Comparison of ENCODE assay signal across 25 mouse cellular contexts in genomic region chr5:130875391-130875790, GRCm38 (mm10).
A peak's percentile ranks its signal among the peaks of the same experiment; 100 is the strongest.
DNase-seq lines count a peak whose midpoint lies in the region; ATAC-seq and TF ChIP-seq lines count a peak whose summit lies in the region.
"Had no signal": no experiment of that assay in that cellular context is flagged by ENCODE, and none has a peak within 500 bp of the region (broad histone marks: within the 10 kb centered on the region; RNA-seq: fewer than 3 reads in every experiment).

No protein-coding gene starts in this region.

- H3K9me3 ChIP-seq in midbrain, embryonic 11.5 days (ENCODE audit: control insufficient read depth, low read length) = no peaks in the 10 kb centered on the region
- H3K9me3 ChIP-seq in midbrain, embryonic 16.5 days (replicated peaks; ENCODE audit: control insufficient read depth, low read length, poor library complexity, severe bottlenecking) = no peaks in the 10 kb centered on the region
- H3K9me3 ChIP-seq: forebrain, embryonic 10.5 days; heart, embryonic 10.5 days had no signal

- no peak for TF ChIP-seq CTCF in left cerebral cortex, adult 2 months (IDR thresholded peaks at IDR 0.05)

- intact Hi-C loops in left cerebral cortex, adult 2 months (cut with DNase I) = no loop called here

- no peak for ATAC-seq in midbrain, embryonic 11.5 days (ENCODE audit: low FRiP score)
- no peak for ATAC-seq in midbrain, embryonic 16.5 days
- ATAC-seq: CD4-positive, CD25-positive, alpha-beta regulatory T cell, adult 4 months; forebrain, embryonic 13.5 days; forebrain, embryonic 16.5 days; hindbrain, postnatal 0 days; inflammation-experienced regulatory T-cells, adult 6 months; intestine, embryonic 16.5 days had no signal

- H3K27ac ChIP-seq in midbrain, embryonic 11.5 days (ENCODE audit: low read depth, low read length) = no peak overlapping the region
- H3K27ac ChIP-seq in midbrain, embryonic 16.5 days (ENCODE audit: low read length) = no peak overlapping the region
- no peak overlapping the region for H3K27ac ChIP-seq in left cerebral cortex, adult 2 months
- H3K27ac ChIP-seq: forebrain, embryonic 10.5 days; forebrain, embryonic 13.5 days; heart, adult 2 months; heart, embryonic 10.5 days; heart, embryonic 13.5 days; hindbrain, embryonic 14.5 days; hindbrain, postnatal 0 days had no signal

- H3K4me1 ChIP-seq in midbrain, embryonic 11.5 days (ENCODE audit: control insufficient read depth, insufficient read depth, low read length) = no peaks in the 10 kb centered on the region
- no peaks in the 10 kb centered on the region for H3K4me1 ChIP-seq in midbrain, embryonic 16.5 days (ENCODE audit: control insufficient read depth, insufficient read depth, low read length)
- H3K4me1 ChIP-seq: forebrain, embryonic 10.5 days; forebrain, embryonic 13.5 days; heart, embryonic 10.5 days; heart, embryonic 13.5 days had no signal

- 90% methylated on average over 3 of the region's 3 CpGs for WGBS in midbrain, embryonic 11.5 days
- 89% methylated on average over 3 of the region's 3 CpGs for WGBS in midbrain, embryonic 16.5 days

- no peaks in the 10 kb centered on the region for H3K36me3 ChIP-seq in midbrain, embryonic 11.5 days (ENCODE audit: control insufficient read depth, insufficient read depth, low read length)
- H3K36me3 ChIP-seq in midbrain, embryonic 16.5 days (ENCODE audit: control insufficient read depth, insufficient read depth, low read length) = no peaks in the 10 kb centered on the region
- H3K36me3 ChIP-seq: forebrain, embryonic 10.5 days; heart, embryonic 10.5 days; heart, embryonic 13.5 days had no signal

- H3K9ac ChIP-seq in midbrain, embryonic 11.5 days (ENCODE audit: low read length) = no peak overlapping the region
- no peak overlapping the region for H3K9ac ChIP-seq in midbrain, embryonic 16.5 days (ENCODE audit: low read depth, low read length)
- H3K9ac ChIP-seq: forebrain, embryonic 13.5 days; heart, embryonic 13.5 days; hindbrain, embryonic 14.5 days had no signal

- no peak overlapping the region for H3K4me3 ChIP-seq in midbrain, embryonic 11.5 days (ENCODE audit: low read depth, low read length)
- H3K4me3 ChIP-seq in midbrain, embryonic 16.5 days (ENCODE audit: low read depth, low read length) = no peak overlapping the region
- H3K4me3 ChIP-seq in left cerebral cortex, adult 2 months = no peak overlapping the region
- H3K4me3 ChIP-seq: forebrain, embryonic 10.5 days; forebrain, embryonic 13.5 days; heart, adult 2 months; heart, embryonic 10.5 days; heart, embryonic 13.5 days had no signal

- no peaks in the 10 kb centered on the region for H3K27me3 ChIP-seq in midbrain, embryonic 11.5 days (ENCODE audit: control insufficient read depth, insufficient read depth, low read length)
- H3K27me3 ChIP-seq in midbrain, embryonic 16.5 days (ENCODE audit: control insufficient read depth, insufficient read depth, low read depth, low read length) = no peaks in the 10 kb centered on the region
- H3K27me3 ChIP-seq: forebrain, embryonic 13.5 days; heart, embryonic 13.5 days had no signal

- peak; percentile 41 for DNase-seq in cerebellum, adult 18-20 months
- DNase-seq in cerebellum, postnatal 4 days (ENCODE audit: low spot score in 2 of 2) = no peak
- peak; percentile 35 for DNase-seq in midbrain, embryonic 11.5 days (ENCODE audit: low spot score, missing footprints)
- peak; percentile 60 for DNase-seq in cerebellum, adult 9-11 months
- DNase-seq in cerebellum, postnatal 25 days = peak; percentile 37 to 45
- no peak for DNase-seq in urinary bladder, postnatal 4 days (ENCODE audit: low spot score in 2 of 2)
- DNase-seq in left cerebral cortex, adult 2 months (ENCODE audit: extremely low spot score in 1 of 2, low spot score in 2 of 2) = no peak
- DNase-seq: adrenal gland, adult 2 months; adrenal gland, postnatal 14 days; gastrocnemius, postnatal 10 days; gastrocnemius, postnatal 36 days; heart, adult 2 months; heart, postnatal 14 days; heart, postnatal 4 days had no signal

- no peak overlapping the region for H3K4me2 ChIP-seq in midbrain, embryonic 11.5 days
- no peak overlapping the region for H3K4me2 ChIP-seq in midbrain, embryonic 16.5 days (ENCODE audit: low read length)
- H3K4me2 ChIP-seq: forebrain, embryonic 13.5 days; heart, embryonic 13.5 days; hindbrain, embryonic 14.5 days had no signal

Comparison
In these comparisons a context has a peak if more than half of its experiments do, and no peak if none do; other contexts are left out.
1. DNase-seq: peak in cerebellum, adult 18-20 months (2 of 2), midbrain, embryonic 11.5 days (single experiment), cerebellum, adult 9-11 months (single experiment) and cerebellum, postnatal 25 days (2 of 2); none in cerebellum, postnatal 4 days (0 of 2), urinary bladder, postnatal 4 days (0 of 2) and left cerebral cortex, adult 2 months (0 of 2).